Mouse (Mus musculus) MEL (cell line): ENCODE measurements around the gene Lhfpl2. TPM values are rescaled to one million over a fixed set of nuclear protein-coding genes. Genes with fewer than 3 reads are reported as not detected.

Source experiments
- DNase-seq: peaks from one replicate; pipeline ENCODE4 v3.0.0; 2011; ENCODE audit warnings: low read depth, low spot score
- H3K27ac ChIP-seq: 2 replicates; pipeline ENCODE4 v1.5.1; 2012; ENCODE audit warnings: low read depth, mild to moderate bottlenecking, control low read depth, low read length, moderate library complexity; ENCODE audit not compliant: control insufficient read depth
- H3K27me3 ChIP-seq, 2 experiments: fragments of 150-350 bp in 1 of 2; sonication (generic) in 1 of 2; 2 replicates each; pipeline ENCODE4 v1.6.1; 2012; ENCODE audit warnings: low read length in 2 of 2, mild to moderate bottlenecking in 2 of 2, improper control_type of control experiment in 1 of 2, moderate library complexity in 1 of 2; ENCODE audit not compliant: insufficient read depth in 2 of 2, control insufficient read depth in 1 of 2
- H3K36me3 ChIP-seq, 2 experiments: 2 replicates each; pipeline ENCODE4 v1.6.1; 2012 to 2014; ENCODE audit warnings: low read length in 2 of 2, improper control_type of control experiment in 1 of 2, inconsistent platforms in 1 of 2, mild to moderate bottlenecking in 1 of 2; ENCODE audit not compliant: insufficient read depth in 2 of 2, control insufficient read depth in 1 of 2
- H3K4me1 ChIP-seq, 2 experiments: fragments of 150-350 bp in 1 of 2; sonication (generic) in 1 of 2; 2 replicates each; pipeline ENCODE4 v1.6.1; 2012; ENCODE audit warnings: low read length in 2 of 2, improper control_type of control experiment in 1 of 2, mild to moderate bottlenecking in 1 of 2; ENCODE audit not compliant: insufficient read depth in 2 of 2, control insufficient read depth in 1 of 2
- H3K4me3 ChIP-seq, 2 experiments: fragments of 150-350 bp in 1 of 2; sonication (generic) in 1 of 2; 2 replicates each; pipeline ENCODE4 v1.5.1; 2012; ENCODE audit warnings: low read depth in 2 of 2, low read length in 2 of 2, mild to moderate bottlenecking in 2 of 2, moderate library complexity in 2 of 2, control low read depth in 1 of 2, improper control_type of control experiment in 1 of 2; ENCODE audit not compliant: control insufficient read depth in 1 of 2, insufficient read depth in 1 of 2
- H3K79me2 ChIP-seq: 2 replicates; pipeline ENCODE4 v1.6.1; 2012; ENCODE audit warnings: mild to moderate bottlenecking, low read length, moderate library complexity; ENCODE audit not compliant: control insufficient read depth, poor library complexity, insufficient read depth
- H3K9ac ChIP-seq: 2 replicates; pipeline ENCODE4 v1.6.1; 2012; ENCODE audit warnings: low read depth, mild to moderate bottlenecking, control low read depth, low read length, moderate library complexity; ENCODE audit not compliant: control insufficient read depth, poor library complexity, severe bottlenecking
- H3K9me3 ChIP-seq: fragments of 150-350 bp; sonication (generic); replicated peaks from 2 replicates; pipeline ENCODE4 v1.6.1; 2012; ENCODE audit warnings: mild to moderate bottlenecking, low read length, improper control_type of control experiment, moderate library complexity; ENCODE audit not compliant: insufficient read depth
- CHD1 ChIP-seq: IDR thresholded peaks from 2 replicates; pipeline ENCODE4 v1.6.1; 2012; ENCODE audit warnings: low read depth, mild to moderate bottlenecking, inconsistent platforms, low read length, improper control_type of control experiment
- CTCF ChIP-seq, 3 experiments: IDR thresholded peaks in 2 of 3; conservative IDR thresholded peaks in 1 of 3; 2 replicates each; pipeline ENCODE4 v1.5.1; 2011 to 2012; ENCODE audit warnings: low read length in 3 of 3, low read depth in 2 of 3, mild to moderate bottlenecking in 2 of 3, improper control_type of control experiment in 1 of 3, inconsistent platforms in 1 of 3, mixed read lengths in 1 of 3, moderate library complexity in 1 of 3; ENCODE audit not compliant: control insufficient read depth in 1 of 3, insufficient read depth in 1 of 3, poor library complexity in 1 of 3, severe bottlenecking in 1 of 3
- E2F4 ChIP-seq: IDR thresholded peaks from 2 replicates; pipeline ENCODE4 v1.6.1; 2011; ENCODE audit warnings: low read depth, low read length, improper control_type of control experiment, borderline replicate concordance
- ELF1 ChIP-seq: IDR thresholded peaks from 2 replicates; pipeline ENCODE4 v1.6.1; 2014; ENCODE audit warnings: low read depth, mild to moderate bottlenecking, inconsistent platforms, low read length, improper control_type of control experiment, moderate library complexity
- EP300 ChIP-seq, 2 experiments: IDR thresholded peaks; 2 replicates each; pipeline ENCODE4 v1.6.1; 2011; ENCODE audit warnings: improper control_type of control experiment in 2 of 2, low read length in 2 of 2, low read depth in 1 of 2, mild to moderate bottlenecking in 1 of 2
- GABPA ChIP-seq: IDR thresholded peaks from 2 replicates; pipeline ENCODE4 v1.6.1; 2012; ENCODE audit warnings: low read depth, mild to moderate bottlenecking, inconsistent platforms, low read length, improper control_type of control experiment, moderate library complexity
- HCFC1 ChIP-seq: IDR thresholded peaks from 2 replicates; pipeline ENCODE4 v1.6.1; 2012; ENCODE audit warnings: low read depth, mild to moderate bottlenecking, inconsistent platforms, low read length, improper control_type of control experiment, moderate library complexity
- MAFK ChIP-seq: IDR thresholded peaks from 2 replicates; pipeline ENCODE4 v1.6.1; 2011; ENCODE audit warnings: low read depth, mild to moderate bottlenecking, low read length, improper control_type of control experiment, borderline replicate concordance
- MEF2A ChIP-seq: IDR thresholded peaks from 2 replicates; pipeline ENCODE4 v1.6.1; 2014; ENCODE audit warnings: low read depth, mild to moderate bottlenecking, inconsistent platforms, low read length, improper control_type of control experiment; ENCODE audit not compliant: poor library complexity, insufficient replicate concordance, severe bottlenecking; ENCODE audit errors: extremely low read depth
- MYB ChIP-seq: IDR thresholded peaks from 2 replicates; pipeline ENCODE4 v1.6.1; 2011; ENCODE audit warnings: mild to moderate bottlenecking, low read depth, low read length, improper control_type of control experiment
- MYC ChIP-seq: IDR thresholded peaks from 2 replicates; pipeline ENCODE4 v1.6.1; 2011; ENCODE audit warnings: low read depth, mild to moderate bottlenecking, low read length, improper control_type of control experiment, moderate library complexity
- NRF1 ChIP-seq: IDR thresholded peaks from 2 replicates; pipeline ENCODE4 v1.6.1; 2014; ENCODE audit warnings: low read depth, mild to moderate bottlenecking, inconsistent platforms, low read length, improper control_type of control experiment, moderate library complexity; ENCODE audit not compliant: poor library complexity, insufficient read depth, severe bottlenecking
- POLR2A ChIP-seq, 2 experiments: IDR thresholded peaks; 2 replicates each; pipeline ENCODE4 v1.6.1; 2011 to 2012; ENCODE audit warnings: low read length in 2 of 2, mild to moderate bottlenecking in 2 of 2, control low read depth in 1 of 2, improper control_type of control experiment in 1 of 2, low read depth in 1 of 2, moderate library complexity in 1 of 2; ENCODE audit not compliant: control insufficient read depth in 1 of 2, insufficient read depth in 1 of 2, poor library complexity in 1 of 2
- POLR2AphosphoS5 ChIP-seq: IDR thresholded peaks from 2 replicates; pipeline ENCODE4 v1.6.1; 2012; ENCODE audit warnings: low read depth, borderline replicate concordance, mild to moderate bottlenecking, inconsistent platforms, low read length, moderate library complexity, mixed read lengths
- RAD21 ChIP-seq: IDR thresholded peaks from 2 replicates; pipeline ENCODE4 v1.6.1; 2011; ENCODE audit warnings: mild to moderate bottlenecking, low read depth, low read length, improper control_type of control experiment
- SMC3 ChIP-seq: IDR thresholded peaks from 2 replicates; pipeline ENCODE4 v1.6.1; 2011; ENCODE audit warnings: low read depth, low read length, improper control_type of control experiment
- USF1 ChIP-seq: IDR thresholded peaks from 2 replicates; pipeline ENCODE4 v1.6.1; 2014; ENCODE audit warnings: low read depth, mild to moderate bottlenecking, inconsistent platforms, low read length, improper control_type of control experiment, moderate library complexity
- ZC3H11A ChIP-seq: IDR thresholded peaks from 2 replicates; pipeline ENCODE4 v1.6.1; 2012; ENCODE audit warnings: low read depth, mild to moderate bottlenecking, inconsistent platforms, low read length, improper control_type of control experiment
- ZKSCAN1 ChIP-seq: IDR thresholded peaks from 2 replicates; pipeline ENCODE4 v1.6.1; 2012; ENCODE audit warnings: low read depth, mild to moderate bottlenecking, inconsistent platforms, low read length, improper control_type of control experiment, moderate library complexity
- ZNF384 ChIP-seq: IDR thresholded peaks from 2 replicates; pipeline ENCODE4 v1.6.1; 2012; ENCODE audit warnings: low read depth, mild to moderate bottlenecking, inconsistent platforms, low read length, improper control_type of control experiment
- polyA plus RNA-seq, 2 experiments: library from polyadenylated mRNA; stranded (reverse) in 1 of 2; unstranded in 1 of 2; fragments of >175 nt in 1 of 2; fragments of >200 nt in 1 of 2; gene quantifications; 2 replicates each; pipeline versions ENCODE4 v1.2.1 to v1.2.4; 2012; ENCODE audit warnings: low replicate concordance in 2 of 2, low read depth in 1 of 2; ENCODE audit not compliant: insufficient read length in 2 of 2, insufficient read depth in 1 of 2, missing spikeins in 1 of 2
- total RNA-seq: library from RNA; depleted of rRNA; stranded (reverse); fragments of 300-350 nt; gene quantifications from 2 replicates; pipeline ENCODE4 v1.2.3, GENCODE M21; 2012

The Lhfpl2 gene
- total and polyA plus RNA-seq, 3 experiments: 24.5 to 30.2 TPM; not detected in 1

DNA sequence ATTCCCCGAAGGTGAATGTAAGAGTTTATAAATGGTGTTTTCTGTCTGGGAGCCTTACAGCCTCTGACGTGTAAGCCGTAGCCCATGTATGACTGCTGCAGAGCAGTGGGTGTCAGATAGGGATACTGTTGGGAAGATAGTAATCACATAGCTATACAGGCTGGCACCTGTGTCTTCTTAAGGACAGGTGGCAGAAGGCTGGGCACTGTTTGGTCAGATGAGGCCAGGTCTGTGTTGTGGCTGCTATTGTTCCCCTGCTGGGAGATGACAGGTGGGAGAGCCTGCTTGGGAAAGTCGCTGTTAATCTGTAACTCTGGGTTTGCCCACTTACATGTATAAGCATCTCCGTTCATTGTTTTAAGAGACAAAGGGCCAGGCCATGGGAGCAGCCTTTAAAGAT lies 16.1 kb downstream of the Lhfpl2 start:
- Histone ChIP-seq H3K27ac (no peak overlapping the region), H3K4me3 (no peak overlapping the region), H3K9ac (no peak overlapping the region), H3K9me3 (no peaks in the 10 kb centered on the region), H3K27me3 (no peaks in the 10 kb centered on the region), H3K4me1 (no peaks in the 10 kb centered on the region; a peak in 1 of 4 replicates), H3K79me2 (no peaks in the 10 kb centered on the region), H3K36me3 (no peaks in the 10 kb centered on the region)
- DNase-seq: no peak
- no peak for TF ChIP-seq MEF2A
- no peak for TF ChIP-seq ZC3H11A
- TF ChIP-seq SMC3: no peak
- no peak for TF ChIP-seq E2F4
- TF ChIP-seq MYB: no peak
- no peak for TF ChIP-seq NRF1
- no peak for TF ChIP-seq MAFK
- TF ChIP-seq POLR2A (IDR thresholded peaks at IDR 0.05; ENCODE audit: control insufficient read depth in 1 of 2, insufficient read depth in 1 of 2, low read depth in 1 of 2, low read length in 2 of 2, poor library complexity in 1 of 2): no peak
- no peak for TF ChIP-seq ELF1
- no peak for TF ChIP-seq MYC
- no peak for TF ChIP-seq CHD1
- TF ChIP-seq ZKSCAN1: no peak
- no peak for TF ChIP-seq GABPA
- TF ChIP-seq HCFC1: no peak
- TF ChIP-seq CTCF (IDR thresholded peaks at IDR 0.05 in 2 of 3, conservative IDR thresholded peaks at IDR 0.05 in 1 of 3; ENCODE audit: control insufficient read depth in 1 of 3, insufficient read depth in 1 of 3, low read depth in 2 of 3, low read length in 3 of 3, poor library complexity in 1 of 3, severe bottlenecking in 1 of 3): no peak
- no peak for TF ChIP-seq USF1

- Histone ChIP-seq H3K79me2 (no peaks in the 10 kb centered on the region), H3K27me3 (no peaks in the 10 kb centered on the region), H3K4me3 (no peak overlapping the region), H3K27ac (no peak overlapping the region), H3K9ac (no peak overlapping the region), H3K36me3 (no peaks in the 10 kb centered on the region), H3K4me1 (no peaks in the 10 kb centered on the region; a peak in 1 of 4 replicates), H3K9me3 (no peaks in the 10 kb centered on the region)
- TF ChIP-seq ZC3H11A: no peak
- no peak for TF ChIP-seq MAFK
- TF ChIP-seq POLR2AphosphoS5: no peak
- TF ChIP-seq RAD21: no peak
- no peak for TF ChIP-seq EP300 (IDR thresholded peaks at IDR 0.05; ENCODE audit: low read depth in 1 of 2, low read length in 2 of 2)
- TF ChIP-seq ZNF384: no peak
- TF ChIP-seq GABPA: no peak
- no peak for TF ChIP-seq E2F4
- TF ChIP-seq NRF1: no peak
- DNase-seq: no peak
Measured at GRCm38 (mm10) chr13:94075181-94075580, 17.6 kb downstream of the Lhfpl2 start.
